Mouse (Mus musculus) G1E (cell line): ENCODE results near the gene B430218F22Rik.

ENCODE experiments used
- CTCF ChIP-seq: IDR thresholded peaks from 2 replicates; pipeline ENCODE4 v1.5.1; 2012; ENCODE audit warnings: low read depth, low read length, inconsistent platforms, mixed read lengths
- GATA1 ChIP-seq: IDR thresholded peaks from 2 replicates; pipeline ENCODE4 v1.6.1; 2012; ENCODE audit warnings: borderline replicate concordance, low read length, inconsistent platforms, mixed read lengths
- POLR2AphosphoS5 ChIP-seq: IDR thresholded peaks from 2 replicates; pipeline ENCODE4 v1.6.1; 2012; ENCODE audit warnings: low read depth, low read length, inconsistent platforms; ENCODE audit not compliant: insufficient replicate concordance

GRCm38 (mm10) chr13:118380381-118380780 lies 6.0 kb upstream of the B430218F22Rik start:
- no peak for TF ChIP-seq CTCF
- TF ChIP-seq GATA1: no peak
- TF ChIP-seq POLR2AphosphoS5: no peak
